Mouse (Mus musculus) granulocyte monocyte progenitor cell, adult 5-6 weeks (primary cell): ENCODE data around the gene Slc7a5. TPM values are rescaled to one million over a fixed set of nuclear protein-coding genes. Genes with fewer than 3 reads are reported as not detected.

Experiments
- ATAC-seq: replicated peaks from 2 replicates; pipeline ENCODE4 v1.8.0; 2016; ENCODE audit warnings: mild to moderate bottlenecking, moderate TSS enrichment, inconsistent platforms; ENCODE audit not compliant: poor library complexity, severe bottlenecking
- total RNA-seq, 2 experiments: library from RNA; stranded (forward) in 1 of 2; stranded (reverse) in 1 of 2; fragments of 200-712, 200-1000 nt in 1 of 2; fragments of >200 nt in 1 of 2; fragmentation: Nextera tagmentation in 1 of 2; gene quantifications; 2 replicates each; pipeline ENCODE4 v1.2.3; 2014 to 2017

Slc7a5 gene
- total RNA-seq, 2 experiments from 2014 or later = 22.8 to 63.6 TPM

DNA sequence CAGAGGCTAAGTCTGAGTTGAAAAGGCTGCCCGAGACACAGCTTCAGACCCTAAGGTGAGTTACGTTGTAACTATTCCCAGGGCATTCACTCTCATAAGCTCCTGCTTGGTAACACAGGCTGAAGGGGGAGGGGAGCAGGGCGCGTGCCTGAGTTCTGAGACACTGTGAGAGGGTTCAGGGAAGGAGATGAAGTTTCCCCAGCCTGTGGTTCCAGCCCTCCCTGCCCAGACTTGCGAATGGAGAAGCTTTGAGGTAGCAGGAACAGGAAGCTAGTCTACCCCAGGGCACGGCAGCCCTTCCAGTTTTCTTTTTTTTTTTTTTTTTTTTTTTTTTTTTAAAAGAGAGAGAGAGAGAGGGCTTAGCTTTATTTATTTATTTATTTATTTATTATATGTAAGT, 46.2 kb downstream of the Slc7a5 start:
- ATAC-seq = peak; percentile 86

DNA sequence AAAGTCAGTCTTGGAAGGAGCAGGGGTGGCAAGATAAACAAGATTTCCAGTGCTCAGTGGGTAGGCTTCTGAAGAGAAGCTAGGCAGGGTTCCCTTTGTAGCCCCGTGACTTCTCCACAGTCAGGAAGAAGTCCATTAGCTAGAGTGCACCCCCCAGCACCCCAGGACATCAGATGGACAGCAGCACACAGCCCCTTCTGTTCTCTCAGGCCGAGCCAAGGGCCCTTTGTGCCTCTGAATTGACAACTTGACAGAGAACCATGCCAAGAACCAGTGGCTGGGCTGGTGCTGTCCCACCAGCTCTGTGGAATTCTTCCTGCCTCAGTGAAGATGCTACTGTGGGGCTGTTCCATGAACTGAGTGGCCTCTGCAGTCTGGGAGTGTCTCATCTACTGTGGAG, 49.7 kb downstream of the Slc7a5 start:
- no peak for ATAC-seq

DNA sequence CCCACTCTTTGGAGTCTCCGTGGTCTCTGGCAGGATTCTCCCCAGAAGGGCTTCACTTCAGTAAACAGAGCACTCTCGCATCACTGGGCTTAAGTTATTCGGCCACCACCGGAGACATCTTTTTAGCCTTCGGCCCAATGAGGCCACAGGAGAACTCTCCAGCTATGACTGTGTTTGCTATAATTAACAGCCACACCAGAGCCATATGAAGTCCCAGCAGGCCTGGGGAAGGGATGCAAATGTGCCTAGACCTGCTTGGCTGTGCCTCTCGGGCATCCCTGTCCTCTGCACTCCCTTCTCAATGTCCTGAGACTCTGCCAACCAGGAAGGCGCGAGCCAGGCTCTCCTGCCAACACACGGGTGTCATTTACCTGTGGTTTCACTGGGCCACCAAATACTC, 50.2 kb downstream of the Slc7a5 start:
- ATAC-seq = no peak

DNA sequence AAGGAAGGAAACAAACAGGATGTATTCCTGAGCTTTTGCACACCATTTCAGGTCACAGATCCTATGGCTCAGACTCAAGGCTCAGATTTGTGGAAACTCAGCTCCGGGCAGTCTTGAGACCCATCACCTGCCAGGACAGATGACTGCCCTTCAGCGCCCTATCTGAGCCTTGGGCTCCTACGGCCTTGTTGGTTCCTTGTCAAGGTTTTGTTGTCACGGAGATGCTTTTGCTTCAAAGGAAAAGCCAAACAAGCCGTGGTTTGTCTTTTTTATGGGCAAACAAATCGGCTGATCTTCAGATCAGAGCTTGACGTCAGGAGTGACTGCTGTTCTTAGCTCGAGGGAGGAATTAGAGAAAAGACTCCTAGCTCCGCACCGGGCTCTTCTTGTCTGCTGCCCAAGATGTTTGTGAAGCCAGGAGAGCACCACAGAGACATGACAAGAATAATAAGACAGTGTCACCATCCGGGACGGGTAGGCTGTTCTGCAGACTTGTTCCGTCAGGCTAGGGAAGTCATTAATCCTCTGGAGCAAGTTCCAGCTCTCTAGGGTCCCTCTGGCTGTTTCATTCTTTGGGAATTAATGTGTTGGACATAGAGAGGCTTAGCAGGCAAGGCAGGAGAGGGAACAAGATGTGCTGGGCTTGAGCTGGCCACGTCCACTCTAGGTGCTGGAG, 51.3 kb downstream of the Slc7a5 start:
- no peak for ATAC-seq

DNA sequence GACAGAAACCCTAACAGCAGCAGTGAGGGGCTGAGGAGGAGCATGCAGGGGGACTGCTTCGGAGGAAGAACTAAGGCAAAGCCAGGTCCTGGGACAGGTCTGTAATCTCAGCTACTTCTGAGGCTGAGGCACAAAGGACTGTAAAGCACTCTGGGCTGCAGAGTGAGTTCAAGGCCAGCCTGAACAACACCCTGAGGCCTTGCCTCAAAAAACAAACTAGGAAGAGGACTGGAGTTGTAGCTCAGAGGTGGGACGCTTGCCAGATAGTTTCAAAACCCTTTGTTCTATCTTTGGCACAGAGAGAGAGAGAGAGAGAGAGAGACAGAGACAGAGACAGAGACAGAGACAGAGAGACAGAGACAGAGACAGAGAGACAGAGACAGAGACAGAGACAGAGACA, 53.9 kb downstream of the Slc7a5 start:
- no peak for ATAC-seq

DNA sequence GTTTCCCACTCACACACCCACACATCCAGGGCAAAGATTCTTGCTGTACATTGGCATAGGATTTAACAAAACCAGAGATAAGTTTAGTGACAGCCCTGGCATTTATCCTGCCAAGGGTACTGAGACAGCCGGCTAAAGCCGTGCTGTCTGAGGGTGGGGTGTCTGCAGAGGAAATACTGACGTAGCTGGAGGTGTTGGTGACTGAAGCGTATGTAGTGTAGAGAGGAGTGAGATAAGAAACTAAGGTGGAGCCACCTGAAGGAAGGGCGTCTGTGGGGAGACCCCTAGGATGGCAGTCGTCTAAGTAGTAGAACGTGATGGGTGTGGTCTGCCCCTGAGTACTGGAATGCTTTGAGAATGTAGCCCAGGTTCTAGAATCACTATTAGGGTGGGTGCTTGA, 55.0 kb downstream of the Slc7a5 start:
- no peak for ATAC-seq

DNA sequence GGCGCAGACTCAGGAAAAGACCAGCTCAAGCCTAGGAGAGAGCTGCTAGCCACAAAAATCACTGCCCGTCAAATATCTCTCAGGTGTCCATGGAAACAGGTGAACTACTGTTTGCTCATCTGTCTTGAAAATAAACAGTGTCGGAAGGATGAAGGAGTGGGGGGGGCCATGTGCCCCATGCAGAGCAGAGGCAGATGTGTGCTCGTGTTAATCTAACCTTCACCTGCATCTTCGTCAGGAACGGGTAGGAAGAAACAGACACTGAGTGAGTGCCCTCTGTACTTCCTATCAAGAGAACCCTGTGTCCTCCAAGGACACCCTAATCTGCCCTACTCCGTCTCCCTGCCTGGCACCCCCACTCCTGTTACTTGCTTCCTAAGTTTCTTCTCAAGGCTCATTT, 55.8 kb downstream of the Slc7a5 start:
- no peak for ATAC-seq

DNA sequence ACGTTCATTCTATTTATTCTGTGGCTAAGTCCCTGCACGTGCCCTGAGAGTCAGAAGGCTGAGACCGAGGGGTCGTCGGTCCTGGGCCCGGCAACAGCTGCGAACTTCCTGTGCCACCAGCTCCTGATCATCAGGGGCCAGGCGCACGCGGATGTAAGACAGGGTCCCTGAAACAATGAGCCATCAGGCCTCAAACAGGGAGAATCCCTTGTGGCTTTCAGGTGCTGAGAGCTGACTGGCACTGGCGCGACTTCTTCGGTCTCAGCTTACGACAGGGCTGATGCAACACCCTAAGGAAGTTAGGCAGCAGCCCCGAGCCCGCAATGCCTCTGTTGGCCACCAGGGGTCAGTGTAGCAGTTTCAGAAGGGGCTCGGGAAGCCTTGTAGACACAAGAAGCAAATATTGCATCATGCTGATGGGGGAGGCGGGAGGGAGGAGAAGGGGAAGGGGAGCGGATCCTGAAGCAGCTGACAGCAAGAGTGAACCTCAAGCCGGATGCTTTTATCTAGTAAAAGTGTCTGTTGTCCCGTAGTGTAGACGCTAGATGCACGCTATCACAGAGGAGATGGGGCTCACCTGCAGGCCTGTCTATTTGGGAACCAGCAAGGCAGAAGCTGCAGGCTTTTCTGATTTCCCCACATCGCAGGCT, 56.5 kb downstream of the Slc7a5 start:
- peak; percentile 73 for ATAC-seq

DNA sequence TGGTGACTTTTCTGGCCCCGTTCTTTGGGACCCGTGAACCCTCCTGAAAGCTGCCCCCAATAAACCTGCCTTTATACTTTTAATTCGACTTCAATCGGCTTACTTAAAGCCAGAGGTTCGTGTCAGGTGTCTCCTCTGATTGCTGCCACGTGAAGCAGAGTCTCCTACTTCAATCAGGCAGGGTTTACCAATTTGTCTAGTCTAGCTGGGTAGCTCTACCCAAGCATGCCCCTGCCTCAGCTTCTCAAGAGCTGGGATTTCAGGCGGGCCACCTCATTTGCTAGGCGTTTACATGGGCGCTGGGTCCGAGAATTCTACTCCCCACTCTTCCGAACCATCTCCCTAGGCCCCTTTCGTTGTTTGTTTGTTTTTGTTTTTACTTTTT, 57.1 kb downstream of the Slc7a5 start:
- no peak for ATAC-seq

DNA sequence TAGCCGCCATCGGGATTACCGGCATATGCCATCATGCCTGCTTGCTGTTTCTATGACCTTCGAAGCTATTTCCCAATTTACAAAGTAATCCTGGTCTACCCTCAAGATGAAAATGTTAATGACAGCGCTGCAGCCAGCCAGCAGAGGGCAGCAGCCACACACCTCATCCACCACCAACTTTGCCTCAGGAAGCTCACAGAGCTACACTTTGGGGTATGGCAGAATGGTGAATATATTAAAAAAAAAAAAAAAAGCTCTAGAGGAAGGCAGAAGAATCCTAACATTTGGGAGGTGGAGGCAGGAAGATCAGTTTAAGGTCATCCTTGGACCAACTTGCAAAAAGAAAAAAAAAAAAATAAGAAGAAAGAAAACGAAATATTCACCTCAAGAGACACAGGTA, 57.5 kb downstream of the Slc7a5 start:
- peak; percentile 38 for ATAC-seq

DNA sequence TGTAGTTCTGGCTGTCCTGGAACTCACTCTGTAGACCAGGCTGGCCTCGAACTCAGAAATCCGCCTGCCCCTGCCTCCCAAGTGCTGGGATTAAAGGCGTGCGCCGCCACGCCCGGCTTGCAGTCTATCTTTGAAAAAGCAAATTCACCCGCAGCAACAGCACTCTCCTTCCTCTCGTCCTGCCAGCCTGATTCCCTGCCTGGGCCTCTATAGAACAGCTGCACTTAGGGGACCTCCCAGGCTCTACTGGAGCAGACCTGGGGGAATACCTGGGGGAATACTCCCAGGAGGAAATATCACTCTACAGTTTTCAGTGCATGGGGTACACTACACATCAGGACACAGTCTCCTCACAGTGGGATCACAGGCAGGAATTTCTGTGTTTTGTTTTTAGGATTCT, 58.2 kb downstream of the Slc7a5 start:
- ATAC-seq = no peak

DNA sequence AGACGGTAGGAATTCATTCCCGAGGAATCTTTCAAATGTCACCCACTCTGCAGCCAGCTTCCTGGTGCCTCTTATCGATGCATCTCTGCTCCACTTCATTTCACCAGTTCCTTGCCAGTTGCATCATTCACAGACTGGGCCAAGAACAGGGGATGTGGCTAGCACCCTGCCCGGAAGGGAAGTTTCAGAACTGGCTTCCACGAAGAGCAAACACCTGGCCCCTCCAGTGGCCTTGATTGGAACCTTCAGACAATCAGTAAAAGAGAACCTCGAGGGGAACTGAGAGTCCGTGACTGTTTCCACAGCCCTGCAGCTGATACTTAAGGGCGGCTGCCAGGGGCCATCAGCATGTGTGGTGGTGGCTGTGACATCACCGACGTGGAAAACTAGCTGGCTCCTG, 59.0 kb downstream of the Slc7a5 start:
- peak; percentile 64 for ATAC-seq

DNA sequence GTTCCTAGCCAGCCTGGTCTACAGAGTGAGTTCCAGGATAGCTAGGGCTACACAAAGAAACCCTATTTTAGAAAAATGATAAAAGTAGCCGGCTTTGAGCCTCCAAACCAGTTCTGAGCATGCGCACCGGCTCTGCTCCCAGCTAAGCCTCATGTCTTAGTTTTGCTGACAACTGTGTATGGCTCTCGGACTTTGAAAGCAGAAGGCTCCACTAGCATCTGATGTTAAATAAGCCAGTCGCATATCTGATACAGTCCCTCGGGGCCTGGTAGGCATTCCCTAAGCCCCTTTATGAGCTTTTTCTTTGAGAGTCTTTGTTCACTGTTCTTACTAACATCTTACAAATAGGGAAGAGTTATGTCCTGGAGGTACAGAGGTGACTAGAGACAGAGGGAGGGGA, 59.5 kb downstream of the Slc7a5 start:
- no peak for ATAC-seq

DNA sequence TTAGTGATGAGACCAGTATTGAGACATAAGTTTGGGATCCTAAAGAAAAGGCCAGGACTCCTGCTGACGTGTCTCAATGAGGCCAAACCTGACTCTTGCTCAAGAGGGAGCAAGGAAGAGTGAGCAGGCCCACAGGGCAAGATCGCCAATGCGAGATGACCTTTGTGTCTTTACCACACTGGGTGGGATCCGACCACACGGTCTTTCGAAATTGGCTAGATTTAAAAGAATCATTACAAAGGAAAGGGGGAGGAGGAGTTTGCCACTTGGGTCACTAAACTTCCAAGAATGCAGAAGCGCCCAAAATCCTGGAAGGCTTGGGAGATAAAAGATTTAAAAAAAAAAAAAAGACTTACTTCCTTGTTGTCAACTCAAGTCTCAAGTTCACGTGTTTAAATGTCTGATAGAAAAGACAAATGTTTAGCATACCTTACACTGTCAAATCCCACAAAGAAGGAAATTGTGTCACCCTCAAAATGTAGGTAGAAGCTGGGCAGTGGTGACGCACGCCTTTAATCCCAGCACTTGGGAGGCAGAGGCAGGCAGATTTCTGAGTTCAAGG, 60.2 kb downstream of the Slc7a5 start:
- peak; percentile 33 for ATAC-seq

DNA sequence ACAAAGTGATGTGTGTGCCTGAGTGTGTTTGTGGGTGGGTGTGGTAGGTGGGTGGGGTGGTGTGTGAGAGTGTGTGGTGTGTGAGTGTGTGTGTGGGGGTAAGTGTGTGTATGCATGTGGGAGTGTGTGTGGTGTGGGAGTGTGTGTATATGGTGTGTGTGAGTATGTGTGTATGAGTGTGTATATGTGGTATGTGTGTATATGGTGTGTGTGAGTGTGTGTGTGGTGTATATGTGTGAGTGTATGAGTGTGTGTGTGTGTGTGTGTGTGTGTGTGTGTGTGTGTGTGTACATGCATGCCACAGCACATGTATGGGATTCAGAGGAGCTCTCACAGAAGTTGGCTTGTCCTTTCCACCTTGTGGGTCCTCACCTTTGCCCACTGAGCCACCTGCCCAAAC, 60.7 kb downstream of the Slc7a5 start:
- ATAC-seq = no peak

DNA sequence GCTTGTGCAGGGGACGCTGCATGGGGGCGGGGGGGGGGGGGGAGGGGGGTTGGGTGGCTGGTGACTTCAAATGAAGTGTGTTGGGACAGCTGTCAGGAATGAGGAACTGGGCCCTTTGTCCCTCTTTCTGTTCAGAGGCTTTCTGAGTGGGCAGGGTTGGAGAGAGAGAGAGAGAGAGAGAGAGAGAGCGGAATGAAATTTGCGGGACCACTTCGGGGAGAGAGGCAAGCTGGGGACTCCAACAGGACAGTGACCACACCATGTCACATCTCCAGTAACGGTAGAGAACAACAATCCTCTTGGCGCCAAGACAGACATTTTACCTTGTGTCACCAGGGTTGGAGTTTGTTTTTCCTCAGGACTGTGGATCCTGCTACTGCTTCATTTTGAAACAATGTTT, 62.7 kb downstream of the Slc7a5 start:
- ATAC-seq = peak; percentile 47

DNA sequence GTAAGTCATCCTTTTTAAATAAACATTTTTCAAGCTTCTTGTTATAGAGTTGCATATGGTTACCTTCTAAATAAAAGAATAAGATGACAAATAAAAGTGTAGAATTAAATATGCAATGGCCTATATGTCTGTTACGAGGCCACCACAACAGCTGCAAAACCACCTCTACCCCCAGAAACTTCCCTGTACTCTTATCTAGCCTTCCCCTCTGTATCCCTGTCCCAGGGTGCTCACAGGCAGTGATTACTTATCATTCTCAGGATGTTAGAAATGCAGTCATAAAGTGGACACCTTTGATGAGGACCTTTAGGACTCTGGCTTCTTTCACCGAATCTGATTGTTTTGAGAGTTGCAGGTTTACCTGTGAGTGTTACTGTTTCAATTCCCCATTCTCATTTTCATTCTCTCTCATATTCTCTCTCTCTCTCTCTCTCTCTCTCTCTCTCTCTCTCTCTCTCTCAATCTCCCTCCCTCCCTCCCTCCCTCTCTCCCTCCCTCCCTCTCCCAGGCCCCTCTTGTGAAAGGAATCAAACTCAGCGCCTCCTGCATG, 64.2 kb downstream of the Slc7a5 start:
- ATAC-seq = no peak

DNA sequence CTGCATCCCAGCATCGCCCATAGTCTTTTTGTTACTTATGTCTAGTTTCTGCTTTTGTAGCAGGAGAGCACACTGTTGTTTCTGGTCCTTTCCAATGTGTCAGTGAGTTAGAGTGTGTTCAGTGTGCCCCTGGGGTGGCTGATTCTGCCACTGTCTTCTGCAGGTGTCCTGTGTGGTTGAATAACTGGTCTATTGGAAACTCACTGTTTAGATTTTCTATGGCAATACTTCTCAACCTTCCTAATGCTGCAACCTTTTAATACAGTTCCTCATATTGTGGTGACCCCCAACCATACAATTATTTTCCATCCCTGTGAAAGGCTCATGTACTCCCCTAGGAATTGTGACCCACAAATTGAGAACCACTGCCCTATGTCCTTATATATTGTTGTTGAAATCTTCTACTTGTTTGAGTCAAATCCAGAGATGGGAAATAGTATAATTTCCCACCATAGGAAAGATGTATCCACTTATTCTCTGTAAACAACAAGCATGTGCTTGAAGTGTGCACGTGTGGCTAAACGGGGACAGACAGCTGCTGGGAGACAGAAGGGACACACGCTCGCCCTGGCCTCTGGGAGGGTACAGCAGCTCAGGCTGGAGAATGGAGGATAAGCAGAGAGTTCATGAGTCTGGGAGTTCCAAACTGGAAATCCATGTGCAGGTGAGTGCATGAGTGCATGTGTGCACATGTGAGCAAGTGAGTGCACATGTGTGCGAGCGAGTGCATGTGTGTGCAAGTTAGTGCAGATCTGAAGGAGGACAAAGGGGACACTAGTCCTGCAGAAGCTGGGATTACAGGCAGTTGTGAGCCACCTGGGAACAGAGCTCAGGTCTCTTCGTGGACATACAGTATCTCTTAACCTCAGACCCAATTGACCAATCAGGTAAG, 65.2 kb downstream of the Slc7a5 start:
- ATAC-seq = no peak

DNA sequence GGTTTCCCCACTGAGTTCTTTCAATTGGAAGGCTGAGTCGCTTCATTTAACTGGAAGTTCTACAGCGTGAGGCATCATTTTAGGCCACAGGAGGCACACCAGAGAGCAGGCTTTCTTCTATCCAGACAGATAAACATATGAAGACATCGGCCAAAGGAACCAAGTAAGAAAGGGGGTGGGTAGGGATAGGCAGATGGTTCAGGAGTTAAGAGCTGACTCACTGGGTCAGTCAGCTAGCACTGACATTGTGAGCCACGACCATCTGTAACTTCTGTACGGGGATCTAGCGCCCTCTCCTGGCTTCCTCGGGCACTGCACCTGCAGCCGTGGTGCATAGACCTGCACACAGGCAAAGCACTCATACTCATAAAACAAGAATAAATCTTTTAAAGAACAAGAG, 66.3 kb downstream of the Slc7a5 start:
- peak; percentile 60 for ATAC-seq

DNA sequence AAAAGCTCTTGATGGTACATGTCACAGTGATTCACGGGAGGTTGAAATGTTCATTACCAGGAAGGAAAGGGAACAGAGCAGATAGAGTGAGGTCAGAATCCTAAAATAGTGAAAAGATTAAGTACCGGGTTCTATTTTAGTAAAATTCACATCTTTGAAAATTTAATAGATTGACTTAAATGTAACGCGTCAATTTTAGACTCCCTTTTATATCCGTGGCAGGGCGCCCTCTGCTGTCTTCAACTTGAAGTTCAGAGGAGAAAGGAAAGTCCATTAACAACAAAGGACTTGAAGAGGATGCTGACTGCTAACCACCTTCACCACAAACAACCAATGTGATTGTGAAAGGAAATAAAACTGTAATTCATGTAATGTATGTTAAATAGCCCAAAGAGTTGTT, 75.0 kb downstream of the Slc7a5 start:
- ATAC-seq = peak; percentile 69

DNA sequence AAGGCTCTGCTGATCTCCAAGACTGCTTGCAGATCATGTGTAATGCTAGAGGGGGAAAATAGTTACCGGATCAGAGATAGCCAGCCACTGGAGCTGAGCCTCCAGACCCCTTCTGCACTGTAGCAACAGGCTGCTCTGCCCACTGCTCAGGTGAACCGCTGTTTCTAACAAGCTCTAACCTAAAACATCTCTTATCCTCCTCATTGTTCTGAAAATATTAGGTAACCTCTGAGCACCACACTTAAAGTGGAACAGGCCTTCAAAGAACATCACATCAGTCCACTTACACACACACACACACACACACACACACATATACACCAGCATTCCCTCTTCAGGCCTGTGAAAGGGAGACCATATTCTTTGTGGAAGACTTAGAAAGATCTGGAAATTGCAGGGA, 75.4 kb downstream of the Slc7a5 start:
- no peak for ATAC-seq
